Mouse (Mus musculus) midbrain, embryonic 15.5 days (tissue): ENCODE results near the gene Tagln2. TPM values are rescaled to one million over a fixed set of nuclear protein-coding genes. Genes with fewer than 3 reads are reported as not detected.

ENCODE experiments used
- ATAC-seq: fragments of 200-750 bp; cut with Nextera tagmentation; replicated peaks from 2 replicates; pipeline ENCODE4 v1.8.0; 2017; ENCODE audit warnings: moderate TSS enrichment
- H3K27ac ChIP-seq: fragments of 300-500 bp; sonication (generic); 2 replicates; pipeline ENCODE4 v1.5.1; 2015; ENCODE audit warnings: mild to moderate bottlenecking, inconsistent platforms
- H3K27me3 ChIP-seq: fragments of 300-500 bp; sonication (generic); replicated peaks from 2 replicates; pipeline ENCODE4 v1.6.1; 2015; ENCODE audit warnings: inconsistent platforms
- H3K36me3 ChIP-seq: fragments of 300-500 bp; sonication (generic); replicated peaks from 2 replicates; pipeline ENCODE4 v1.6.1; 2015; ENCODE audit warnings: inconsistent platforms
- H3K4me1 ChIP-seq: fragments of 300-500 bp; sonication (generic); 2 replicates; pipeline ENCODE4 v1.6.1; 2015; ENCODE audit warnings: inconsistent platforms
- H3K4me2 ChIP-seq: fragments of 300-500 bp; sonication (generic); 2 replicates; pipeline ENCODE4 v1.6.1; 2015; ENCODE audit warnings: inconsistent platforms, mild to moderate bottlenecking, moderate library complexity
- H3K4me3 ChIP-seq: fragments of 300-500 bp; sonication (generic); 2 replicates; pipeline ENCODE4 v1.5.1; 2015; ENCODE audit warnings: mild to moderate bottlenecking, inconsistent platforms
- H3K9ac ChIP-seq: fragments of 300-500 bp; sonication (generic); 2 replicates; pipeline ENCODE4 v1.6.1; 2015; ENCODE audit warnings: mild to moderate bottlenecking, inconsistent platforms
- H3K9me3 ChIP-seq: fragments of 300-500 bp; sonication (generic); 2 replicates; pipeline ENCODE4 v1.6.1; 2016; ENCODE audit warnings: inconsistent platforms
- WGBS: fragments of 180-500 bp; shearing (Covaris S2); methylation state at CpG from one replicate; pipeline ENCODE4 v1.1.7; 2015; ENCODE audit warnings: mixed read lengths; 5-methylcytosine and 5-hydroxymethylcytosine counted together
- polyA plus RNA-seq: library from polyadenylated mRNA; unstranded; fragments of >200 nt; fragmentation: Nextera tagmentation; extraction: Ambion mirVana; gene quantifications from 2 replicates; pipeline ENCODE4 v1.2.1, GENCODE M21; 2015

Tagln2 gene
- polyA plus RNA-seq, 1 experiment from 2014 or later = 57.2 TPM

GRCm38 (mm10) chr1:172497428-172497827 is 2.4 kb upstream of the Tagln2 start:
- no peak for ATAC-seq
- peaks cover 19% of the 10 kb centered on the region for H3K36me3 ChIP-seq
- H3K27ac ChIP-seq = no peak overlapping the region
- no peak overlapping the region for H3K4me2 ChIP-seq
- peaks cover 18% of the 10 kb centered on the region for H3K4me1 ChIP-seq
- 84% methylated on average over 10 of the region's 10 CpGs for WGBS
- no peak overlapping the region for H3K4me3 ChIP-seq
- H3K9ac ChIP-seq = no peak overlapping the region
- no peaks in the 10 kb centered on the region for H3K9me3 ChIP-seq
- peaks cover 31% of the 10 kb centered on the region for H3K27me3 ChIP-seq

- 1% methylated on average over 56 of the region's 56 CpGs for WGBS
- peaks cover 31% of the 10 kb centered on the region for H3K27me3 ChIP-seq
- peak overlapping the region; percentile 51 for H3K4me2 ChIP-seq
- H3K9me3 ChIP-seq = no peaks in the 10 kb centered on the region
- peak overlapping the region; percentile 18 for H3K9ac ChIP-seq
- peaks cover 35% of the 10 kb centered on the region for H3K4me1 ChIP-seq
- H3K4me3 ChIP-seq = peak overlapping the region; percentile 37
- H3K36me3 ChIP-seq = peaks cover 11% of the 10 kb centered on the region; the same call in 1 of the 2 replicates
- H3K27ac ChIP-seq = no peak overlapping the region
- ATAC-seq = 0 out of 2 replicates have a peak, but pooled peaks have one; percentile 7
Measured at GRCm38 (mm10) chr1:172500451-172501370, 864 bp downstream of the Tagln2 start.

GRCm38 (mm10) chr1:172501371-172502144 is 1.7 kb downstream of the Tagln2 start:
- Histone ChIP-seq H3K4me3 (peak overlapping the region; percentile 37), H3K4me2 (peak overlapping the region; percentile 51), H3K4me1 (peaks cover 35% of the 10 kb centered on the region), H3K9ac (no peak overlapping the region), H3K9me3 (no peaks in the 10 kb centered on the region), H3K36me3 (peaks cover 11% of the 10 kb centered on the region; the same call in 1 of the 2 replicates), H3K27ac (no peak overlapping the region), H3K27me3 (peaks cover 31% of the 10 kb centered on the region)
- 39% methylated on average over 13 of the region's 13 CpGs for WGBS
- peak; percentile 5; the same call in 1 of the 2 replicates for ATAC-seq

GRCm38 (mm10) chr1:172502145-172503110 is 2.6 kb downstream of the Tagln2 start:
- Histone ChIP-seq H3K27me3 (peaks cover 31% of the 10 kb centered on the region), H3K36me3 (peaks cover 4% of the 10 kb centered on the region; the same call in 1 of the 2 replicates), H3K4me3 (no peak overlapping the region), H3K4me2 (peak overlapping the region; percentile 16; the same call in 1 of the 2 replicates), H3K9me3 (no peaks in the 10 kb centered on the region), H3K9ac (no peak overlapping the region), H3K4me1 (peaks cover 35% of the 10 kb centered on the region), H3K27ac (peak overlapping the region; percentile 31; the same call in 1 of the 2 replicates)
- WGBS = 35% methylated on average over 12 of the region's 13 CpGs
- peak; percentile 3; the same call in 1 of the 2 replicates for ATAC-seq

- no peak overlapping the region for H3K4me3 ChIP-seq
- H3K9me3 ChIP-seq = no peaks in the 10 kb centered on the region
- no peak overlapping the region for H3K9ac ChIP-seq
- peaks cover 31% of the 10 kb centered on the region for H3K27me3 ChIP-seq
- 0 out of 2 replicates have a peak, but pooled peaks have one; percentile 22 for ATAC-seq
- H3K4me1 ChIP-seq = peaks cover 35% of the 10 kb centered on the region
- peak overlapping the region; percentile 16; the same call in 1 of the 2 replicates for H3K4me2 ChIP-seq
- no peaks in the 10 kb centered on the region for H3K36me3 ChIP-seq
- peak overlapping the region; percentile 31 for H3K27ac ChIP-seq
- WGBS = 38% methylated on average over 14 of the region's 14 CpGs
Measured at GRCm38 (mm10) chr1:172503111-172503997, 3.5 kb downstream of the Tagln2 start.

GRCm38 (mm10) chr1:172504756-172505155 is 4.9 kb downstream of the Tagln2 start:
- WGBS = 74% methylated on average over 8 of the region's 8 CpGs

GRCm38 (mm10) chr1:172507001-172507400 is 7.2 kb downstream of the Tagln2 start:
- no peak overlapping the region for H3K27ac ChIP-seq
- no peaks in the 10 kb centered on the region for H3K36me3 ChIP-seq
- no peak overlapping the region for H3K4me3 ChIP-seq
- 67% methylated on average over 5 of the region's 5 CpGs for WGBS
- no peak for ATAC-seq
- H3K9me3 ChIP-seq = no peaks in the 10 kb centered on the region
- no peak overlapping the region for H3K4me2 ChIP-seq
- no peak overlapping the region for H3K9ac ChIP-seq
- peaks cover 2% of the 10 kb centered on the region; the same call in 1 of the 2 replicates for H3K27me3 ChIP-seq
- peaks cover 17% of the 10 kb centered on the region for H3K4me1 ChIP-seq

More at GRCm38 (mm10) chr1:172504756-172505155, 4.9 kb downstream of the Tagln2 start:
- H3K36me3 ChIP-seq = no peaks in the 10 kb centered on the region
- no peak overlapping the region for H3K4me2 ChIP-seq
- H3K4me1 ChIP-seq = peaks cover 33% of the 10 kb centered on the region
- no peak overlapping the region for H3K9ac ChIP-seq
- ATAC-seq = no peak
- no peaks in the 10 kb centered on the region for H3K9me3 ChIP-seq
- H3K27me3 ChIP-seq = peaks cover 21% of the 10 kb centered on the region
- no peak overlapping the region for H3K4me3 ChIP-seq
- no peak overlapping the region for H3K27ac ChIP-seq

GRCm38 (mm10) chr1:172507701-172508100 is 7.9 kb downstream of the Tagln2 start:
- Histone ChIP-seq H3K4me3 (no peak overlapping the region), H3K4me1 (peaks cover 15% of the 10 kb centered on the region), H3K9ac (no peak overlapping the region), H3K27me3 (no peaks in the 10 kb centered on the region), H3K9me3 (no peaks in the 10 kb centered on the region), H3K27ac (no peak overlapping the region), H3K36me3 (no peaks in the 10 kb centered on the region), H3K4me2 (no peak overlapping the region)
- no peak for ATAC-seq
- WGBS = 93% methylated on average over 3 of the region's 3 CpGs

- peaks cover 10% of the 10 kb centered on the region for H3K4me1 ChIP-seq
- H3K4me3 ChIP-seq = no peak overlapping the region
- H3K27ac ChIP-seq = no peak overlapping the region
- no peak; the same call in 1 of the 2 replicates for ATAC-seq
- 47% methylated on average over 2 of the region's 2 CpGs for WGBS
- H3K9ac ChIP-seq = no peak overlapping the region
- H3K9me3 ChIP-seq = no peaks in the 10 kb centered on the region
- no peak overlapping the region for H3K4me2 ChIP-seq
- H3K27me3 ChIP-seq = no peaks in the 10 kb centered on the region
- H3K36me3 ChIP-seq = no peaks in the 10 kb centered on the region
Measured at GRCm38 (mm10) chr1:172508172-172508571, 8.3 kb downstream of the Tagln2 start.

GRCm38 (mm10) chr1:172509235-172509634 is 9.4 kb downstream of the Tagln2 start:
- H3K4me2 ChIP-seq = no peak overlapping the region

More at GRCm38 (mm10) chr1:172509235-172509634, 9.4 kb downstream of the Tagln2 start:
- ATAC-seq = no peak
- no peaks in the 10 kb centered on the region for H3K9me3 ChIP-seq
- no peaks in the 10 kb centered on the region for H3K36me3 ChIP-seq
- H3K4me1 ChIP-seq = peaks cover 2% of the 10 kb centered on the region
- H3K4me3 ChIP-seq = no peak overlapping the region
- no peak overlapping the region for H3K27ac ChIP-seq
- WGBS = 85% methylated on average over 5 of the region's 5 CpGs
- no peak overlapping the region for H3K9ac ChIP-seq
- H3K27me3 ChIP-seq = no peaks in the 10 kb centered on the region
